Mouse (Mus musculus): ENCODE results near the gene Drg1.
"Not testable (repeated sequence)": the region's sequence is repeated elsewhere in the genome, so short reads cannot be mapped to it uniquely, and the experiment has no call there.

Gene Drg1

DNA sequence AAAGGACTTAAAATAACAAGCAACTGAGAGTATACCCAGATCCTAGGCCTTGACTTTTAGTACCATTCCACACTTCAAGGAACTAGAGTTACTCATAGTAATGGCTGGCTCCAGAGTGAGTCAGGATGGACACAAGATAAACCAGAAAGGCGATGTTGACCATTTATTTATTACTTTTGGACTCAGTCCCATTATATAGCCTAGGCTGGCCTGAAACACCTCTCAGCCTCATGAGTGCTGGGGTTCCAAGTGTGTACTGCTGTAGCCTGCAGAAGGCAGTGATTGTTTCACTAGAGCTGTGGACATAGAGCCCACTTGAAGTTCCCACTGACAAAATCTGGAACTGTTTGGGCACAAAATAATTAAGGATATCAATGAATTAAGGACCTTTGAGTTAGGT lies 53.7 kb downstream of the Drg1 start:
- DNase-seq (ENCODE audit: low spot score in 2 of 2), result no peak

GRCm38 (mm10) chr11:3206783-3207182 lies 59.4 kb downstream of the Drg1 start:
- DNase-seq (ENCODE audit: low spot score in 2 of 2), result no peak

- no peak for DNase-seq (ENCODE audit: low spot score in 2 of 2)
Measured at GRCm38 (mm10) chr11:3205207-3205606, 61.0 kb downstream of the Drg1 start.

DNA sequence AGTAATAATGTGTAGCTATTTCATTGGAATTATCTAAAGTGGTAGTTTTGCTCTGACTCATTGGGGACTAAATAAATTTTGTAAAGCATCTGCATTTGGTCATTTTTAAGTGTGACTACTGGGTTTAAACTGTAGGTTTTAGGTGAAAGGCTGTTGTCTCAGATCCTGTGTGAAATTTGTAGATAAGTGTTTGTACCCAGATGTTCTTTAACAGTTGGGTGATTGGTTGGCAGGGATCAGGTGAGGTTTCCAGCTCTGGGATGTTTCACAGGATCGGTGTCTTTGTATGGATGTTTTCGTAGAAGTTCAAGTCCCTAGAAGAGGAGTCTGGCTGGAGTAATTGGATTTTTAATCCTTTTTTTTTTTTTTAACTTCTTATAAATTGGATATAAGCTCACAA lies 62.4 kb downstream of the Drg1 start:
- DNase-seq (ENCODE audit: low spot score in 2 of 2), result no peak

DNA sequence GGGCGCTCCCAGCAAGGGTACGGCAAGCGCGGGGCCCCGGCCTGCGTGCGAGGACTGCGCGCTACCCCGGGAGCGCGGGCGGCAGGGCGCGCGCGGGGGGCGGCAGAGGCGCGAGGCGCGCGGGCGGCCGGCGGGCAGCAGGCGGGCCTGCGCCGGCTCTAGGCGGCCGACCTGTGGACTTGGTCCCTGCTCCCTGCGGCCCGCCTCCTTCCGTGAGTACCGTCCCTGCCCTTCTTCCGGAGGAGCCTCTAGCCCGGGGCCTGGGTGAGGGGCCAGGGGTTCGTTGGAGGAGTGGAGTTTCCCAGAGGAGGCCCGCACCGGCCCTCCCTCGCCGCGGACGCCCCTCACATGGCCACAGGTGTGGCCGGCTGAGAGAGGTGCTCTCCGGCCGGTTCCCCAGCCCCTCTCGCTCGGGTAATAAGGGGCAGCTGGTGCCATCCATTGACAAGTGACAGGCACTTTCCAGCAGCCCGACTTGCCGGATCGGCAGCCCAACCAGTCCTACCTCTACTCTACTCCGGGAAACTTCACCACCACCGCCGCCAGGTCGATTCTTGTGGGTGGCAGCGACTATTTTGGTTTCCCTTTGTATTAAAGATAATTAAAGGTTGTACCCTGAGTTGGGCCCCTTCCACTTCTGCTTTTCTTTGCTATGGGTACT lies 63.3 kb downstream of the Drg1 start:
- DNase-seq (ENCODE audit: low spot score in 2 of 2), result peak; percentile 28 to 31

DNA sequence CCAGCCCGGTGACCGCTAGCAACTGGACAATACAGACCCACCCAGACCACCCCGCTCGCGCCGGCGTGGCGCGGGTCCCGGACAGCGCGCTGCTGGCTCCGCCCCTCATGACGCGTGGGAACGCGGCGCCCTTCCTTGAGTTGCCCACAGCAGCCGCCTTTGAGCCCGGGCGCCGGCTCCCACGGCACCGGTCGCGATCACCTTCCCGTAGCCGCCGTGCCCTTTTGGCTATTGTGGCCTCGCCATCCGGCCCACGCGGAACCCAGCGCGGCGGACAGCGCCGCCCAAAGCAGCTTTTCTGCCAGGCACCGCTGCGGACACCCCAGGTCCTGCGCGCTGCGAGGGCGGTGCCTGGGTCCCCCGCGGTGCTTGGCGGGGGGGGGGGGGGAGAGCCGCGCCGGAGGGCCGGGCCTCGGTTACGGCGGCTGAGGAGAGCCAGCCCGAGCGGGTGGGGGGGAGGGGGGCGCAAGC lies 63.9 kb downstream of the Drg1 start, which contains the start of gene Eif4enif1:
TSS of gene Eif4enif1 (plus strand) at position 162 of the 471 bp plus-strand sequence.
- DNase-seq (ENCODE audit: low spot score in 2 of 2), result peak; percentile 87

DNA sequence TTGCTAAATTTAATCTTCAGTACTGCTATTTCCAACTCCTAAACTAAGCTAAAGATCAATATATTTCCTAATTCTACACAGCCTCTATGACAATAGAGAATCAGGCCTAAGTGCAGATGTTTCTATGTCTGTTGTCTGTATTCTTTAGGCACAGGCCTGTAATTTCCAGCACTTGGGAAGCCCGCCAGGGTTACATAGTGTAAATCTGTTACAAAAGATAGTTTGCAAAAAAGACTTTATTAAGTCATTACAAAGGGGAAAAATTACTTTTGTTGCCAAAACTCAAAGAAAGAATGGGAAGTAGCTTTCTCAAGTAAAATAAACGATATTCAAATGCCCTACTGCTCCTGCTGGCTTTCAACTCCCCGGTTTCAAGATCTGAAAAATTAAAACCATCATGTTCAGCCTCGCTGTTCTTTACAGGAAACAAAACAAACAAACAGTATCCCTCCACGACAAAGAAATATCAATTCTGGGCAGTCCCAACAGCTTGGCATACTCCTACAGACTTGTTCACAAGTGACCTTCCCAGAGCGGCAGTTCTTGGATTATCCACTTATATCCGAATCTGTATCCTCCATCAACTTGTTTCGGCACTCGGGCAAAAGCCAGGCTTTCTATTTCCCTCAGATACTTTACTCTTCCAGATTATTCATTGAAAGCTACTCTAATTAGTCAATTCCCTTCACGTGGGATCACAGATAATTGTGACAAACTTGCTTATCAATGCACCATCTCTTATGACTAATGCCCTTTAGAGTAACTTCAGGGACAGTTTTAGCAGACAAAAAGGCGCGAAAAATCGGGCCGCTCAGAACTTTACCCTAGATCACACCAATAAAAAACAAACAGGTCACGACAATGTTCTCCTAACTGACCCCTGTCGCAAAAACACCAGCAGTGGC lies 64.6 kb downstream of the Drg1 start:
- no peak for DNase-seq (ENCODE audit: low spot score in 2 of 2)

DNA sequence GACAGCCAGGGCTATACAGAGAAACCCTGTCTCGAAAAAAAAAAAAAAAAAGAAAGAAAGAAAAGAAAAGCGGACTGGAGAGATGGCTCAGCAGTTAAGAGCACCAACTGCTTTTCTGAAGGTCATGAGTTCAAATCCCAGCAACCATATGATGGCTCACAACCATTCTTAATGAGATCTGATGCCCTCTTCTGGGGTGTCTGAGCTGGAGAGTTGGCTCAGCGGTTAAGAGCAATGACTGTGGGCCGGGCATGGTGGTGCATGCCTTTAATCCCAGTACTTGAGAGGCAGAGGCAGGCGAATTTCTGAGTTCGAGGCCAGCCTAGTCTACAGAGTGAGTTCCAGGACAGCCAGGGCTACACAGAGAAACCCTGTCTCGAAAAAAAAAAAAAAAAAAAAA lies 65.6 kb downstream of the Drg1 start:
- DNase-seq (ENCODE audit: low spot score in 2 of 2), result not testable (repeated sequence)

- no peak for DNase-seq (ENCODE audit: low spot score in 2 of 2)
Measured at GRCm38 (mm10) chr11:3193363-3193762, 72.9 kb downstream of the Drg1 start, which contains the start of gene Sfi1. Sfi1 (minus strand) TSS chr11:3193463.

GRCm38 (mm10) chr11:3182707-3183106 lies 83.5 kb downstream of the Drg1 start:
- DNase-seq (ENCODE audit: low spot score in 2 of 2), result not testable (repeated sequence)

- not testable (repeated sequence) for DNase-seq (ENCODE audit: low spot score in 2 of 2)
Measured at GRCm38 (mm10) chr11:3181971-3182370, 84.2 kb downstream of the Drg1 start.

GRCm38 (mm10) chr11:3181250-3181649 lies 85.0 kb downstream of the Drg1 start:
- DNase-seq (ENCODE audit: low spot score in 2 of 2), result peak; percentile 55 to 72

- DNase-seq (ENCODE audit: low spot score in 2 of 2), result not testable (repeated sequence)
Measured at GRCm38 (mm10) chr11:3180510-3181160, 85.6 kb downstream of the Drg1 start.

- peak in 1 of 2 experiments; percentile 23 for DNase-seq (ENCODE audit: low spot score in 2 of 2)
Measured at GRCm38 (mm10) chr11:3179726-3180092, 86.5 kb downstream of the Drg1 start.

DNA sequence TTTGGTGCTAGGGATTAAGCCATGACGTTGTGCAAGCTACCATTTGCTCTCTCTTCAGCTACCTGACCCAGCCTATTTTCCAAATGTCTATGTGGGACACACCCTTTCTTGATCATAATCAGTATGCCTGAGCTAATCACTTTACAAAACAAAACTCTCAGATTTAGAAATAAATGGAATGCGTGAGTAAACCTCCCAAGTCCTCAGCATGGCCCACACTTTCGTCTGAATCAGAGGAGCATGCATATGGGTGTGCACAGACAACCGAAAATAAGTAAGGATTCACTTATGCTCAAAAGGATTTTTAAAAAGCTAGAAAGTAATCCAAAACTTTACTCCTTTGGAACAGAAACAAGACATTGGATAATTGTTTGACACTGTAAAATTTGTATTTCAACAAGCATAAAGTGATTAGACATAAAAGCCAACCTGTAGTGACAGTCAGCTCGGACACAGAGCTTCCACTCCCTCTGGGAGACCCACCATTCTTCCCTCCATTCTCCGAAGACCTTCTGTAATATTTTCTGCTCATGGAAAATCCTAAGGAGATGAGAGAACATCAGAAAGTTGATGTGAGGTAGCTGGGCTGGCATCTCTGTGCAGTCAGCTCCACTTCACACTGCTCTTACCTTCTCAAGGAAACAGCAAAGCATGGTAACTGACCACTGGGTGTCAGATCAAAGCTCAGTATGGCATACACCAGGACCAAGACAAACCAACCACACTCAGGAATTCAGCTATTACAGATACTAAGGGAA lies 87.1 kb downstream of the Drg1 start:
- DNase-seq (ENCODE audit: low spot score in 2 of 2), result not testable (repeated sequence)

DNA sequence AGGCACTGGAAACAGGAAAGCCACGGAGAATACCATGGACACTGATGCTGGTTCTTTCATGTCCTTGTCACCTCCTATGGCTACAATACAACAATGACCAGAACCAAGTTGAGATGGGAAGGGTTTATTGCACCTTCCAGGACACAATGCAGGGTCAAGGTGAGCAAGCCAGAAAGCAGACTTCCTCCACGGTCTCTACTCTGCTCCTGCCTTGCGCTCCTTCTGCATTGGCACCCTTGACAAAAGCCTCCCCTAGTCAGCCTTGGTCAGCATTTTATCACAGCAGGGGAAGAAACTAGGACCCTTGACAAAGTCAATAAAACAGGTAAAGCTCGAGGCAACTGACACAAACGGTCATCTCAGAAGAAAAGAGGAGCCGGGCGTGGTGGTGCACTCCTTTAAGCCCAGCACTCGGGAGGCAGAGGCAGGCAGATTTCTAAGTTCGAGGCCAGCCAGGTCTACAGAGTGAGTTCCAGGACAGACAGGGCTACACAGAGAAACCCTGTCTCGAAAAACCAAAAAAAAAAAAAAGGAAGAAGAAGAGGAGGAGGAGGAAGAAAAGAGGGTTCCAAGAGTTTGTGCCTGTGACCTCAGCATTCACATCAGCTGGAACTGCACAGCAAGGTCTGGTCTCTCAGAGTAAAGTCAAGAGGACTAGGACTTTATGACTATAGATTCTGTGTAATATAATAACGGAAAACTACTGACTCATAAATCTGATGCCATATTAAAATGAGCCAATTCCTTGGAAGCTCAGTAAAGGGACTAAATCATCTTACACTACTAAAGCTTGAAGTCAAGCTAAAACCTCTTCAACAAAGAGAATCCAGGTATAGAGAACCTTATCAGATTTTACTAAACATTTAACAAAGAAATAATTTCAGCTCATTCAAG lies 92.5 kb downstream of the Drg1 start:
- peak; percentile 61 to 67 for DNase-seq (ENCODE audit: low spot score in 2 of 2)

DNA sequence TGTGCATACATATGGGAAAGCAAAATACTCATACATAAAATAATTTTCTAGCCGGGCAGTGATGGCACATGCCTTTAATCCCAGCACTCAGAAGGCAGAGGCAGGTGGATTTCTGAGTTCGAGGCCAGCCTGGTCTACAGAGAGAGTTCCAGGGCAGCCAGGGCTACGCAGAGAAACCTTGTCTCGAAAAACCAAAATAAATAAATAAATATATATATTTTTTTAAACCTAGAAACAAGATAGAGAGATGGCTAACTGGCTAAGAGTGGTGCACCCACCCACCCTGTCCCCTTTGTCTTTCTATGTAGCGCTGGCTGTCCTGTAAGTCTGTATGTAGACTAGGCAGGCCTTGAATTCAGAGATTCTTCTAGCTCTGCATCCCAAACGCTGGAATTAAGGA lies 93.7 kb downstream of the Drg1 start:
- not testable (repeated sequence) for DNase-seq (ENCODE audit: low spot score in 2 of 2)

DNA sequence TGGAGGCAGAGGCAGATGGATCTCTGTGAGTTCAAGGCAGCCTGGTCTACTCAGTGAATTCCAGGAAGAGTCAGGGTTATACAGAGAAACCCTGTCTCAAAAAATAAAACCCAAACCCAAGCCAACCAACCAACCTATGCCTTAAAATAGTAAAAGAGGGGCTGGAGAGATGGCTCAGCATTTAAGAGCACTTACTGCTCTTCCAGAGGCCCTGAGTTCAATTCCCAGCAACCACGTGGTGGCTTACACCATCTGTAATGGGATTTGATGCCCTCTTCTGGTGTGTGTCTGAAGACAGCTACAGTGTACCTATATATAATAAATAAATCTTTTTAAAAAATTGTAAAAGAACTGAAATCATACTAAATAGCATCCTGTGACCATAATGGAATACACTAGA lies 94.3 kb downstream of the Drg1 start:
- peak; percentile 32 to 57 for DNase-seq (ENCODE audit: low spot score in 2 of 2)

GRCm38 (mm10) chr11:3169042-3169441 lies 97.2 kb downstream of the Drg1 start:
- not testable (repeated sequence) for DNase-seq (ENCODE audit: low spot score in 2 of 2)

DNA sequence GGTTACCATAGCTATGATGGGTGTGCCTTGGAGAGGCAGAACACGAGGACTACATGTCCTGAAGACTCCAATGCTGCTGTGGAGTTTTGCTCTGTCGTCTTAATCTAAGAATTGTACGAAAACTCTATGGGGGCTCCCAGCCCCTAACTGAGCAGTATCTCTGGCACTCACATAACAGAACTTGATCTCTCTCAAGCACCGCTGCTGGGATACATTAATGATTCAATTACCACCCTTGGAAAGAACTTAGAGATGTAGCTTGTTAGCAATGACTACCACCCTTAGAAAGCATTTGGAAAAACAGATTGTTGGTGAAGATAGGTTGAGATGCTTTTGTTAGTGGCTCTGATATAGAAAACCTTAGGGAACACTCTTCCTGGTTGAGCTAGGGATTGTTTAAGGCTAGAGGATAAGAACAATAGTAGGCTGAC lies 98.6 kb downstream of the Drg1 start:
- DNase-seq (ENCODE audit: low spot score in 2 of 2), result not testable (repeated sequence)

Data from frontal cortex, postnatal 14 days (tissue).